Mouse (Mus musculus): ENCODE measurements around the gene Pramel5. TPM values are rescaled to one million over a fixed set of nuclear protein-coding genes. Genes with fewer than 3 reads are reported as not detected.
"Not testable (repeated sequence)": the region's sequence is repeated elsewhere in the genome, so short reads cannot be mapped to it uniquely, and the experiment has no call there.

The Pramel5 gene
- total RNA-seq (2022) = not detected

DNA sequence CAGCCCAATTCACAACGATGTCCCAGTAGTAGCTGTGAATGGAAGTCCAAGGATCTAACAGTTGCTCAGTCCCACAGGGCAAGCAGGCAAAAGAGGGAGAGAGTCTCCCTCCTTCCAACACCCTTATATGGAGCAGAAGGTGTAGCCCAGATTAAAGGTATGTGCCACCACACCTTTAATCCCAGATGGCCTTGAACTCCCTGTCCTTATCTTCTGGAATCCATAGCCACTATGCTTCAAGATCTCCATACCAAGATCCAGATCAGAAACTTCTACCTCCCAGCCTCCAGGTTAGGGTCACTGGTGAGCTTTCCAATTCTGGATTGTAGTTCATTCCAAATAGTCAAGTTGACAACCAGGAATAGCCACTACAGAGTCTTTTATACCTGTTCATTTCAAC lies at the start of gene Pramel5:
Gene Pramel5, minus strand, starts transcription at position 101 of the 400 bp plus-strand sequence.
- DNase-seq = not testable (repeated sequence)

- DNase-seq = not testable (repeated sequence)
Observed at GRCm38 (mm10) chr4:144329949-144330348, 49.7 kb upstream of the Pramel5 start, which contains the start of gene Gm13128. TSS of gene Gm13128 (plus strand) at chr4:144330249.

- DNase-seq = not testable (repeated sequence)
Observed at GRCm38 (mm10) chr4:144312666-144313460, 32.6 kb upstream of the Pramel5 start.

DNA sequence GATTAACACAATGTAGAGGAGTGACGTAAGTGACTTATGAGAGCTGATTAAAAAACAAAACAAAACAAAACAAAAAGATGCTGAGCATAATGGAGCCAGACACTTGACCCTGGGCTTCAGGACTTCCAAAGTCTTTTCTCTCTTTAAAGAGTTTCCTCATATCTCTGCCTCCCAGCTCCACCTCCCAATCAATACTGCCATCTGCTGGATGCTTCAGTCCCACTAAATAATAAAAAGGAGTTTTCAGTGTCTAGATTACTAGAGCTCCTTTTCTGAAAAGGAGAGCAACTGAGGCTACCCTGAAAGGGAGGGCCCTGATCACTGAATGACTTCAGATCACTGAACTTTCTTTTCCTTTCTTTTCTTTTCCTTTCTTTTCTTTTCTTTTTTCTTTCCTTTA lies 19.1 kb upstream of the Pramel5 start:
- DNase-seq = not testable (repeated sequence)

- not testable (repeated sequence) for DNase-seq
Observed at GRCm38 (mm10) chr4:144254768-144255167, 25.5 kb downstream of the Pramel5 start.

Other genes starting within 250 kb of the Pramel5 start
- not detected for gene Pramel4, start 221.4 kb downstream of the Pramel5 start, total RNA-seq (2022)
- not detected for gene Gm13102, start 174.0 kb downstream of the Pramel5 start, total RNA-seq (2022)
- not detected for gene Oog3, start 117.8 kb downstream of the Pramel5 start, total RNA-seq (2022)
- gene Oog2, start 89.8 kb downstream of the Pramel5 start, total RNA-seq (2022) = not detected
- not detected for gene C87977, start 67.2 kb downstream of the Pramel5 start, total RNA-seq (2022)
- not detected for gene Gm13128, start 49.8 kb upstream of the Pramel5 start, total RNA-seq (2022)
- not detected for gene Gm13119, start 77.5 kb upstream of the Pramel5 start, total RNA-seq (2022)
- not detected for gene Pramef20, start 97.4 kb upstream of the Pramel5 start, total RNA-seq (2022)
- gene Pramef12, start 128.0 kb upstream of the Pramel5 start, total RNA-seq (2022) = not detected
- not detected for gene 1700012P22Rik, start 158.3 kb upstream of the Pramel5 start, total RNA-seq (2022)
- gene Gm9944, start 172.8 kb upstream of the Pramel5 start, total RNA-seq (2022) = not detected
- gene Aadacl3, start 183.3 kb upstream of the Pramel5 start, total RNA-seq (2022) = not detected
- not detected for gene 9430007A20Rik, start 239.3 kb upstream of the Pramel5 start, total RNA-seq (2022)